Mouse (Mus musculus) CH12.LX (cell line): ENCODE data around the gene Sertad4.

ENCODE experiments used
- CHD1 ChIP-seq: IDR thresholded peaks from 2 replicates; pipeline ENCODE4 v1.6.1; 2012; ENCODE audit warnings: low read depth, low read length, improper control_type of control experiment, inconsistent platforms
- CHD2 ChIP-seq: IDR thresholded peaks from 2 replicates; pipeline ENCODE4 v1.6.1; 2011; ENCODE audit warnings: low read length, improper control_type of control experiment
- CTCF ChIP-seq, 2 experiments: IDR thresholded peaks in 1 of 2; conservative IDR thresholded peaks in 1 of 2; 2 replicates each; pipeline ENCODE4 v1.5.1; 2011 to 2012; ENCODE audit warnings: low read depth in 2 of 2, low read length in 2 of 2, improper control_type of control experiment in 1 of 2, inconsistent platforms in 1 of 2, mild to moderate bottlenecking in 1 of 2, moderate library complexity in 1 of 2
- ELF1 ChIP-seq: IDR thresholded peaks from 2 replicates; pipeline ENCODE4 v1.6.1; 2014; ENCODE audit warnings: low read depth, mild to moderate bottlenecking, inconsistent platforms, low read length, improper control_type of control experiment
- HCFC1 ChIP-seq: IDR thresholded peaks from 2 replicates; pipeline ENCODE4 v1.6.1; 2012; ENCODE audit warnings: low read depth, mild to moderate bottlenecking, inconsistent platforms, low read length, improper control_type of control experiment
- JUND ChIP-seq: conservative IDR thresholded peaks from 2 replicates; pipeline ENCODE4 v1.6.1; 2011; ENCODE audit warnings: low read depth, low read length, improper control_type of control experiment
- POLR2A ChIP-seq: IDR thresholded peaks from 2 replicates; pipeline ENCODE4 v1.6.1; 2011; ENCODE audit warnings: low read depth, mild to moderate bottlenecking, improper control_type of control experiment, low read length
- TBP ChIP-seq: conservative IDR thresholded peaks from 2 replicates; pipeline ENCODE4 v1.6.1; 2011; ENCODE audit warnings: low read depth, low read length, improper control_type of control experiment
- UBTF ChIP-seq: IDR thresholded peaks from 2 replicates; pipeline ENCODE4 v1.6.1; 2012; ENCODE audit warnings: low read depth, mild to moderate bottlenecking, inconsistent platforms, low read length, improper control_type of control experiment, moderate library complexity
- USF1 ChIP-seq: IDR thresholded peaks from 2 replicates; pipeline ENCODE4 v1.6.1; 2014; ENCODE audit warnings: low read depth, mild to moderate bottlenecking, inconsistent platforms, low read length, improper control_type of control experiment
- USF2 ChIP-seq: conservative IDR thresholded peaks from 2 replicates; pipeline ENCODE4 v1.6.1; 2011; ENCODE audit warnings: low read depth, low read length, improper control_type of control experiment

DNA sequence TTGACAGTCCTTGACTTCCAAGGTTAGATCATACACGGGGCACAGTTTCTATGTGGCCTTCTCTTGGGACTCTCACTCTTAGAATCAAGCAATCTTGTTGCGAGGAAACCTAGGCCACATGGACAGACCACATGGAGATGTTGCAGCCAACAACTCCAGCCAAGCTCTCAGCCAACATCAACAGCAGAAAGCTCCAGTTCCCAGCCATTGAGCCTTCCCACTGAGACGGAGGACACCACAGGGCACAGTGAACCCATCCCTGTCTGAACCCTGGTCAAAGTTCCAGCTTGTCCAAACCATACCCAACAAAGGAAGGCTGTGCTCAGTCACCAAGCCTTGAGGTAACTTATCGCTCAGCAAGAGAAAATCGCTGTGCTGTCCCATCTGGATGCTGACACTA lies 37.2 kb downstream of the Sertad4 start:
- TF ChIP-seq CTCF (conservative IDR thresholded peaks at IDR 0.05 in 1 of 2, IDR thresholded peaks at IDR 0.05 in 1 of 2; ENCODE audit: low read depth in 2 of 2, low read length in 2 of 2) (no peak), TBP (no peak), HCFC1 (no peak), USF2 (no peak), UBTF (no peak), CHD2 (no peak), CHD1 (no peak), POLR2A (no peak), ELF1 (no peak), JUND (no peak), USF1 (no peak)
